8 mouse cellular contexts compared by ENCODE assay signal in genomic region chr3:84175337-84176315, GRCm38 (mm10). TPM values are rescaled to one million over a fixed set of nuclear protein-coding genes. Genes with fewer than 3 reads are reported as not detected.
DNase-seq lines count a peak whose midpoint lies in the region; ATAC-seq lines count a peak whose summit lies in the region.

No protein-coding gene starts in this region.

- peaks cover 43% of the 10 kb centered on the region for H3K36me3 ChIP-seq in forebrain, embryonic 15.5 days
- 0 out of 2 replicates have a peak, but pooled peaks cover 5% of the 10 kb centered on the region for H3K36me3 ChIP-seq in hindbrain, embryonic 11.5 days (ENCODE audit: control insufficient read depth, insufficient read depth, low read length)

- H3K4me1 ChIP-seq in forebrain, embryonic 15.5 days, result peaks cover 21% of the 10 kb centered on the region
- no peaks in the 10 kb centered on the region for H3K4me1 ChIP-seq in hindbrain, embryonic 11.5 days (replicated peaks; ENCODE audit: control insufficient read depth, insufficient read depth, low read length)

- WGBS in forebrain, embryonic 15.5 days, result 40% methylated on average over 7 of the region's 7 CpGs
- 51% methylated on average over 7 of the region's 7 CpGs for WGBS in hindbrain, embryonic 11.5 days

- H3K27me3 ChIP-seq in forebrain, embryonic 15.5 days, result no peaks in the 10 kb centered on the region
- no peaks in the 10 kb centered on the region for H3K27me3 ChIP-seq in hindbrain, embryonic 11.5 days (ENCODE audit: control insufficient read depth, insufficient read depth, low read length)

- peak; percentile 73 for ATAC-seq in forebrain, embryonic 15.5 days (replicated peaks)
- ATAC-seq in hindbrain, embryonic 11.5 days (ENCODE audit: low FRiP score), result peak; percentile 60; the same call in 1 of the 2 replicates

- H3K9me3 ChIP-seq in forebrain, embryonic 15.5 days, result no peaks in the 10 kb centered on the region
- H3K9me3 ChIP-seq in hindbrain, embryonic 11.5 days (ENCODE audit: control insufficient read depth, low read length), result no peaks in the 10 kb centered on the region

- no peak overlapping the region for H3K27ac ChIP-seq in forebrain, embryonic 15.5 days (replicated peaks)
- H3K27ac ChIP-seq in hindbrain, embryonic 11.5 days (ENCODE audit: low read depth, low read length), result no peak overlapping the region

- no peak overlapping the region for H3K9ac ChIP-seq in forebrain, embryonic 15.5 days (replicated peaks)
- H3K9ac ChIP-seq in hindbrain, embryonic 11.5 days (ENCODE audit: low read depth, low read length), result no peak overlapping the region

- DNase-seq in MN1 (ENCODE audit: low spot score), result peak; percentile 85
- peak; percentile 68 for DNase-seq in cerebellum, adult 11 months
- DNase-seq in hindbrain, embryonic 11.5 days (ENCODE audit: low spot score), result peak; percentile 80
- peak; percentile 49 to 67 for DNase-seq in layer of hippocampus, adult 8-10 months (ENCODE audit: low spot score in 2 of 2)
- peak; percentile 81 for DNase-seq in lung, postnatal 25 days (ENCODE audit: low spot score)
- DNase-seq in retina, postnatal 1 day, result peak; percentile 85
- DNase-seq in thymus, postnatal 25 days, result peak; percentile 74

- no peak overlapping the region for H3K4me2 ChIP-seq in forebrain, embryonic 15.5 days (replicated peaks)
- H3K4me2 ChIP-seq in hindbrain, embryonic 11.5 days (replicated peaks; ENCODE audit: low read depth, low read length), result no peak overlapping the region

- H3K4me3 ChIP-seq in forebrain, embryonic 15.5 days, result no peak overlapping the region
- no peak overlapping the region for H3K4me3 ChIP-seq in hindbrain, embryonic 11.5 days (ENCODE audit: low read depth, low read length)

RNA-seq across cellular contexts. Expression of gene Gm6525, which starts 1.7 kb away (rescaled TPM):
- 3.3 and 4.2 TPM in 2 replicates for polyA plus RNA-seq in forebrain, embryonic 15.5 days (2015; fragmentation: Nextera tagmentation; extraction: Ambion mirVana)
- polyA plus RNA-seq in hindbrain, embryonic 11.5 days (2014; fragmentation: Nextera tagmentation; extraction: Ambion mirVana), result 0.99 and 1.6 TPM in 2 replicates
- not detected for total RNA-seq in layer of hippocampus, adult 8-10 months (2022)

RNA-seq across cellular contexts. Expression of gene Mnd1, which starts 20.0 kb away (rescaled TPM):
- 2.5 and 3.9 TPM in 2 replicates for polyA plus RNA-seq in forebrain, embryonic 15.5 days (2015; fragmentation: Nextera tagmentation; extraction: Ambion mirVana)
- polyA plus RNA-seq in hindbrain, embryonic 11.5 days (2014; fragmentation: Nextera tagmentation; extraction: Ambion mirVana), result 10.4 and 10.9 TPM in 2 replicates
- total RNA-seq in layer of hippocampus, adult 8-10 months (2022), result 1 to 10 TPM; 1.4 to 2.2 (median 1.9) TPM
